Mouse (Mus musculus): ENCODE results near the gene Spata31d1a.
"Not testable (repeated sequence)": the region's sequence is repeated elsewhere in the genome, so short reads cannot be mapped to it uniquely, and the experiment has no call there.

The Spata31d1a gene

DNA sequence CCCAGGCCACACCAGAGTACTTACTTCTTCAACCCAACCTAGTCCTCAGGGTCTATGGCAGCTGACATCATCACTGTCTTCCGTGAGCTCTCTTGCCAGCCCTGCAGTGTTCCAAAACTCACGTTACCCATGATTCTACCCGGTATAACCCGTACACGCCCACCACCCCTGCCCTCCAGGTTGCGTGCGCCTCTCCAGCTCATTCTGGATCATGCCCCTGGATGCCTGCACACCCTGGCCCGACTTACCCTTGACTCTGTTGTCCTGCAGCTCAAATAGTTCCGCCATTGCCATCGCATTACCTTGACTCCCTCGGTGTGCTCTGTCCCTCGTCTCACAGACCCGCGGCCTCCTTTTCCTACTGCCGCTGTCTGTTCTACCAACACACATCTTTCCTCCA is at the start of gene Spata31d1a:
Gene Spata31d1a, minus strand, starts transcription at position 101 of the 400 bp plus-strand sequence.
- no peak for DNase-seq

DNA sequence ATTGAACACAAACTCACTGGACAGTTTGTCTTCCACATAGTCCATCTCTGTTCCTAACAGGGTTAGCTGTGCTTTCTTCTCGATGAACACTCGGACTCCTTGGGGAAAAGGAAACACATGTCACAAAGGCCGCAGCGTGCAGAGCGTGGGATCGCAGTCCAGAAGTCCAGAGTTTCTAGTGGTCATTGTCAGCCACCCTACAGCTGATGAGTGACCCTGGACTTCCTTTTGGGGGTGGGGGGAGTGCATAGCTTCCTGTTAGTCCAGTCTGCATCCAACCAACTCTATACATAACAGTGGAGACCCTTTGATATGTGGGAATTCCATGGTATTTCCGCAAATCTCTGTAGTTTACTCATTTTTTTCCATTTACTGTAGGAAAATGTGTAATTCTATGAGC is 46.8 kb upstream of the Spata31d1a start:
- no peak for DNase-seq

DNA sequence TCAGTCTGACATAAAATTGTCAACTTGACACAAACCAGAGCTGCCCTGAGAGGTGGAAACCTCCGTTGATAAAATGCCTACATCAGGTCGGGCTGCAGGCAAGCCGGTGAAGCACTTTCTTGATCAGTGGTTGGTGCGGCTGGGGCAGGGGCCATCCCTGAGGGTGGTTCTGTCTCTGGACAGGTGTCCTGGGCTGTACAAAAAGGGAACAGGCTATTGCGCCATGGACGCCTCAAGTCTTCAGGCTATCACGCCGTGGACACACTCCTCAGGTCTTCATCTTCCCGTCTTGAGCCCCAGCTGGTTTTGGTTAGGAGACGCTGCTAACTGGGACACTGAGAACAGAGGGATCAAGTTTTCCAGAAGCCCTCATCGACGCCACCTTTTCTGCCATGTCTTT is 40.2 kb upstream of the Spata31d1a start:
- no peak for DNase-seq

DNA sequence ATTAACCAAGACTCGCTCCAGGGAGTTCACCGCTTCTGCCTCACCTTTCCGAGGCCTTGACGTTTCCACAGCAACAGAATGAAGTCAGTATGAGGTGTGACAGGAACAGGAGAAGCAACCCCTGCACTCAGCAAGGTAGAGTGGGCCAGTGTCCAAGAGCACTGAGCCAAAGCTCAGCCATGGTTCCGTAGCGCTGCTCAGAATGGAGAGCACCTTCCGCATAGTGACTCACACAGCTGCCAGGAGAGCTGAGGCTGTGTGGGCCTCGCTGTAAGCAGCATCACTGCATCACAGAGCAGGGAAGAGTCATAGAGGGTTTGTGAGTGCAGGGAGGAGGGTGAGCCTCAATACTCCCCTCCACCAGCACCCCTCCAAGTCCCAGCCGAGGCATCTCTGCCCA is 36.6 kb upstream of the Spata31d1a start, which contains the start of gene 1700014D04Rik:
Gene 1700014D04Rik, minus strand, starts transcription at position 42 of the 400 bp plus-strand sequence.
- DNase-seq: no peak

DNA sequence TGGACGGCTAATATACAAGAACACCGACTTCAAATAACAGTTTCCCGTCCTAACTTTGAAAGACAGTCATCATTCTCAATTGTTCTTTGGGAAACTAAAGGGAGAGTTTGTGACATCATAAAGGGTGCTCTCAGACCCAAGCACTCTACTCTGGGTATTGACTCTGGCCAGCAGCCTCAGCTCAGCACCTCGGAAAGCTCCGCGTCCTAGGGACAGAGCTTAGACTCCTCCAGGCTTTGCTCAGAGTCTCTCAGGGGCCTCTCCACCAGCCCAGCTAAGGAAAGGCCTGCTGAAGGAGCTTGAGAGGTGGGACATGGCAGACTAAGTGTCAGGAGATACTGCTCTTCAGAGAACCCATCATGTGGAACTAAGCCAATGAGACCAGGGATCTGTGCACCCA is 36.0 kb upstream of the Spata31d1a start:
- DNase-seq: no peak

DNA sequence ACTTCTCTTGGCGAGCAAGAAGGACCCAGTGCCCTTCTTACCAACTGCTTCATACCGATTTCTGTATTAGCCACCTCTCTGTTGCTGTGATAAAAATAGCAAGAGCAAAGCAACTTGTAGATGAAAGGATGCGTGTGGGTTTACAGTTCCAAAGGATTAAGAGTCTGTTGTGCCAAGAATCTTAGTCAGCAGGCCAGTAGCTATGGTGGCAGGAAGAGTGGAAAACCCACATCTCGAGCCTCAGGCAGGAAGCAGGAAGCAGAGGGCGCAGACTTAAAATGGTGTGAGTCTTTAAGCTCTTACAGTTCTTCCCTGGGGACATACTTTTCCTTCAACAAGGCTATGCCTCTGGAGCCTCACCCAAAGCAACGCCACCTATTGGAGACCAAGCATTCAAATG is 35.3 kb upstream of the Spata31d1a start:
- no peak for DNase-seq

DNA sequence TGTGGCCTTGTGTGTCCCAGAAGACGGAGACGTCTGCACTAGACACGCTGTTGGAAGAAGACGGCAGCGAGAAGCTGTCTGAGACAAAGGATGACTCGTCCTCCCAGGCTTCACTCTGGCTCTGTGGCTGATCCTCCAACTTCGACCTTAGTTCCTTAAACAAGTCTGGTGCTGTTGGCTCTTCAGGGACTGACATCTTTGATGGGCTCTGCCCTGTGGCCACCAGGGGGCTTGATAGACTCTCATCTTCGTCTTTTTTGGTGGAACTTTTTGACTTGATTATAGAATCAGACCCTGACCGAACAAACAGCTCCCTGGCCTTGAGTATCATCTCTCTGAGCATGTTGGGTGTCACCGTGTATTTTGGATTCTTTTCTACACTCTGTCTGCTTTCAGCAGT is 31.6 kb upstream of the Spata31d1a start:
- DNase-seq: peak; percentile 17

GRCm38 (mm10) chr13:59741096-59741495 is 31.0 kb upstream of the Spata31d1a start:
- no peak for DNase-seq

GRCm38 (mm10) chr13:59739397-59739796 is 29.3 kb upstream of the Spata31d1a start:
- no peak for DNase-seq

- no peak for DNase-seq
These were observed 28.3 kb upstream of the Spata31d1a start for GRCm38 (mm10) chr13:59738455-59738854.

- DNase-seq: no peak
These were observed 25.1 kb upstream of the Spata31d1a start for GRCm38 (mm10) chr13:59735190-59735589.

DNA sequence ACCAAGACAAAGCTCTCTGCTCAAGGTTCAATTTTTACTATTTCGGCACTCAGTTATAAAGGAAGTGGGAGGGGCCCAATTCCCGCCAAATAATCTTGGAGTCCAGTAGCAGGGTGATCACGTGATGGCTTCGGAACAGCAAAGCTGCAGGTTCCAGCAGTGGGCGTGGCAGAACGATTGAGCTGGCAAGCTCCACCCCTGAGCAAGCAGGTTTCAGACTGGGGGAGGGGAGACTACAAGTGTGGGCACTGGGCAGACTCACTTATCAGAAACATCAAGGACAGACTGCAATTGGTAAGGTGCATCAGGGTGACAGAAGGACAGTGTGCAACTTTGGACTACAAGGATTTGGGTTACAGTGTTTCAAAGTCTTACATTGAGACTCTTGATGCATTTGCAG is 24.2 kb upstream of the Spata31d1a start:
- not testable (repeated sequence) for DNase-seq

GRCm38 (mm10) chr13:59733936-59734335 is 23.8 kb upstream of the Spata31d1a start:
- DNase-seq: no peak

GRCm38 (mm10) chr13:59731652-59732051 is 21.5 kb upstream of the Spata31d1a start, which contains the start of gene Spata31d1d:
TSS of gene Spata31d1d (minus strand) at chr13:59731752.
- no peak for DNase-seq

GRCm38 (mm10) chr13:59728378-59729093 is 18.4 kb upstream of the Spata31d1a start:
- DNase-seq: peak; percentile 79

GRCm38 (mm10) chr13:59726139-59726867 is 16.2 kb upstream of the Spata31d1a start:
- no peak for DNase-seq

DNA sequence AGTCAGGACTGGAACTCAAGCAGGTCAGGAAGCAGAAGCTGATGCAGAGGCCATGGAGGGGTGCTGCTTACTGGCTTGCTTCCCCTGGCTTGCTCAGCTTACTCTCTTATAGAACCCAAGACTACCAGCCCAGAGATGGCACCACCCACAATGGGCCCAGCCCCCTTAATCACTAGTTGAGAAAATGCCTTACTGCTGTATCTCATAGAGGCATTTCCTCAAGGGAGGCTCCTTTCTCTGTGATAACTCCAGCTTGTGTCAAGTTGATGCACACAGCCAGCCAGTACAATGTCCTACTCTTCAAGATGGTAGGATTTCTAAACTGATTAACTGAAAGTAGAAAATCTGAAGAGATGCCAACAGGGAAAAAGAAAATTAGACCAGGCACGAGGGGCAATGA is 12.0 kb upstream of the Spata31d1a start:
- not testable (repeated sequence) for DNase-seq

- DNase-seq: no peak
These were observed 9.3 kb upstream of the Spata31d1a start for GRCm38 (mm10) chr13:59719475-59719874.

DNA sequence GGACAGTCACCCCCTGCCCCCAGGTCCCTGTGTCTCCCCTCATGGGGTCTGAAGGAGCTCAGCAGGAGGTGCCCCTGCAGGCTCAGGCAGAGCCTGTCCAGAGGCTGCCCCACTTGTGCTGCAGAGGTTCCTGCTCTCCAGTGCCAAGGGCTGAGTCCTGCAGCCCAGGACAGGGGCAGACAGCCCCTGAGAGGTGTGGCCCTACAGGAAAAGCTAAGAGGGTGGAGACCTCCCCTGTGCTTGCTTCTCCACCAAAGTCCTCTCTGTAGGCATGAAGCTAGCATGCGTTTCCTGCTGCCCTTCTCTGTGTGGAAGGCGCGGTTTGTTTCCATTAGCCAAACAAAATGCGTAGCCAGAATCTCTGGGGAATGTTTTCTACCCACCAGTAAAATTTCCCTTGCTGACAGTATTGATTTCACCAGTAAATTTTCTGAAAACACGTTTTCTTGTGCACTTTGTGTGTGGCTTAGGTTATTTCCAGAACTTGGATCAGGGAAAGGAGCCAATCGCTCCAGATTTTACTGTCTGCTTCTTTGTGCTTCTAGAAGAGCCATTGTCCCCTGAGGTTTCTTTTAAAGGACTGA is 8.8 kb upstream of the Spata31d1a start:
- DNase-seq: not testable (repeated sequence)

GRCm38 (mm10) chr13:59713710-59714109 is 3.6 kb upstream of the Spata31d1a start:
- DNase-seq: no peak

DNA sequence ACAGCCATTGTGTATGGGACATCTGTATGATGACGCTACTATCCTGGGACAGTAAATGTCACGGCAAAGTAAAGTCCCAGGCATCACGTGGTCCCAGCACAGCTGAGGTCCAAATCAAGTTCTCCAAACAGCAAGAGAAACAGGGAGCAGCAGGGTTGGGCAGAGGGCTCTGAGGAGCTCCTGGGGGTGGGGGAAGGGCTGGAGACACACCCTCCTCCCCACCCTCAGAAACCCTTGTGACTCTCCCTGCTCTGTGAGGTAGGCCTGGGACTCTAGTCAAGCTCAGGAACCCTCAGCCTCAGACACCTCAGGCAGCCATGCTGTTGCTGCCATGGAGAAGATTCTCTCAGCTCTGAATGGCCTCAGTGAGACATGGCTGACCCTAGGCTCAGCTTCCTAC is 1.9 kb upstream of the Spata31d1a start, which contains the start of gene Spata31d1b:
Gene Spata31d1b, plus strand, starts transcription at position 301 of the 400 bp plus-strand sequence.
- DNase-seq: not testable (repeated sequence)

- peak; percentile 18 for DNase-seq
These were observed 5.6 kb downstream of the Spata31d1a start for GRCm38 (mm10) chr13:59704562-59704961.

DNA sequence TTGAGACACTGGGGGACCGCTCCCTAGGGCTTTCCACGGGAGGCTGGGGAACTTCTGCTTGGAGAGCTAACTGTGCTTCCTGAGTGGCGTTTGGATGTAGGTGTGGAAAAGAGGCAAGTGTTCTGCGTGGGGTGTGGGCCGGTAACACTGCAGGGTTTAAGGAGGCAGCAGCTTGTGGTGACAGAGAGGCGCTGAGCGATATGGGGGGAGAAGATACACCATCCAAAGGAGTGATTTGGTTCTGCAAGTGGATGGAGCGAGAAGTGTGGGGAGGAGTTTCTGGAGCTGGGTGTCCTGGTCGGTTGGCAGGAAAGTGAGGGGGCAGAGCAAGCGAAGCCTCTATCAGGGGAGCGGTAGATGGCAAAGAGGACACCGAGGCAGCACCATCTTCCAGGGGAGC is 6.6 kb downstream of the Spata31d1a start:
- no peak for DNase-seq

GRCm38 (mm10) chr13:59700137-59700536 is 10.0 kb downstream of the Spata31d1a start:
- not testable (repeated sequence) for DNase-seq
